Mouse (Mus musculus) right cerebral cortex, postnatal 10 days (tissue): Measurements from ENCODE around the gene Asf1a.
"Not testable (repeated sequence)": the region's sequence is repeated elsewhere in the genome, so short reads cannot be mapped to it uniquely, and the experiment has no call there.

Experiments used
- DNase-seq, 2 experiments: peaks; one replicate each; pipeline ENCODE4 v3.0.0; 2021; ENCODE audit warnings: low spot score in 2 of 2

Gene Asf1a

GRCm38 (mm10) chr10:53596677-53597120 is at the start of gene Asf1a:
Gene Asf1a, plus strand, starts transcription at chr10:53596757.
- DNase-seq: peak; percentile 98

- no peak for DNase-seq
Observed at GRCm38 (mm10) chr10:53562001-53562400, 34.6 kb upstream of the Asf1a start.

DNA sequence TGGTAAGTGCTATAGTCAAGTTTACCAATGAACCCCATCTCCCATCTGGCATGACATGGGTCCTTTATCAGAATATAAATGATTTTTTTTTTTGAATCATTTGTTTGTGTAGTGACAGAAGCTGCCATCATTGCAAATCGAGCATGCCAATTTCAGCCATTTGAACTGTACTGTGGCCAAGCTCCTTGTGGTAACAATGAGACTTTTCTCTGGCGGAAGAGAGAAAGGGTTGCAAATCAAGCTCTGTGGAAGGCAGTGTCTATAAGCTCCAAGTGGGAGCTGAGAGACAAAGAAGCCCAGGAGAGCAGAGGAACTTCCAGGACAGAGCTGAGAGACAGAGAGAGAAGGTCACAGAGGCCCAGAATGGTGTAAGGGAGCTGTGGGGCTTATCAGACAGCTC is 31.0 kb upstream of the Asf1a start:
- no peak for DNase-seq

DNA sequence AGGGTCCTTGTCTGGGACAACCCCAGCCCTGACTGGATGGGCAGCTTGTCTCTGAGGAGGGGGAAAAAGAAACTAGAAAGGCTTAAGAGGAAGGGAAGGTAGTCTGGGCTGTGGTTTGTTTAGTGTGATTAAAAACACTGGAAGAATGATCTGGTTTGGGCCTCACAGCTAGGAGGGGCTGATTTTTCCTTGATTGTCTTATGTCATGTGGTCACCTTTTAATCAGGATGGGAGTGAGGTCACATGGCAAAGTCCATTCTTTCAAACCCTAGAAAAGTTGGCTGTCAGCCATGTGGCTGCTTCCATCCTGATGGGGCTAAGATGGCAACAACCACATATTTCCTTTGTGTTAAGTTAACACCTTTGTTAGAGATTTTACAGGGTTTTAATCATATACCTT is 28.0 kb upstream of the Asf1a start:
- DNase-seq: no peak

- DNase-seq: peak in 1 of 2 experiments; percentile 33
Observed at GRCm38 (mm10) chr10:53580137-53580536, 16.4 kb upstream of the Asf1a start.

GRCm38 (mm10) chr10:53580621-53581081 is 15.9 kb upstream of the Asf1a start:
- peak; percentile 78 to 79 for DNase-seq

DNA sequence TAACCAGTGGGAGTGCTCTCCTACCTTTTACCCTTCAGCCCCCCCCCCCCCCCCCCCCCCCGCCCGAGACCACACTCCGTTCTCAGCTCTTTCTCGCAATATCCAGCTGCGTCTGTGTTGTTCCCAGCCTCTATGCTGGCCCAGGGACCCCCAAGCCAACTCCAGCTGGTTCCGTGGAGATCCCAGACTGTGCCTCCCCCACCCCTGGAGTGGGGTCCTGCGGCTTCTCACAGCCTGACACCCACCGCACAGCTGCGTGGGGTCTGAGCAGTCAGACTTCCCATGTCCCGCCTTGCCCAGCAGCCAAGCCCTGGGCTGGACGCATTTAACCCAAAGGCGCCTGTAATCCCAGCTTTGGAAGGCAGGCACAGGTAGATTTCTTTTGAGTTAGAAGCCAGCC is 15.5 kb upstream of the Asf1a start:
- DNase-seq: no peak

DNA sequence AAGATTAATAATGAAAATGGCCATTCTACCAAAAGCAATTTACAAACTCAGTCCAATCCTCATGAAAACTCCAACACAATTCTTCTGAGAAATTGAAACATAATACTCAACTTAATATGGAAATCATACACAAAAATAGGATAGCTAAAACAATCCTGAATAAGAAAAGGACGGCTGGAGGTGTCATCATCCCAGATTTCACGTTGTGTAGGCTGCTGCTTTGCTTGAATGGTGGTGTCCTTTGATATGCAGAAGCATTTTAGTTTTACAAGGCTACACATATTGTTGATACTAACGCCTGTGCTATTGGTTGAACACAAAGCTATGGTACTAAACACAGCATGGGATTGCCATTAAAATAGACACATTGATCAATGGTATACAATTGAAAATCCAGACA is 10.8 kb upstream of the Asf1a start:
- DNase-seq: no peak

GRCm38 (mm10) chr10:53595744-53596676 is 547 bp upstream of the Asf1a start:
- DNase-seq: no peak

DNA sequence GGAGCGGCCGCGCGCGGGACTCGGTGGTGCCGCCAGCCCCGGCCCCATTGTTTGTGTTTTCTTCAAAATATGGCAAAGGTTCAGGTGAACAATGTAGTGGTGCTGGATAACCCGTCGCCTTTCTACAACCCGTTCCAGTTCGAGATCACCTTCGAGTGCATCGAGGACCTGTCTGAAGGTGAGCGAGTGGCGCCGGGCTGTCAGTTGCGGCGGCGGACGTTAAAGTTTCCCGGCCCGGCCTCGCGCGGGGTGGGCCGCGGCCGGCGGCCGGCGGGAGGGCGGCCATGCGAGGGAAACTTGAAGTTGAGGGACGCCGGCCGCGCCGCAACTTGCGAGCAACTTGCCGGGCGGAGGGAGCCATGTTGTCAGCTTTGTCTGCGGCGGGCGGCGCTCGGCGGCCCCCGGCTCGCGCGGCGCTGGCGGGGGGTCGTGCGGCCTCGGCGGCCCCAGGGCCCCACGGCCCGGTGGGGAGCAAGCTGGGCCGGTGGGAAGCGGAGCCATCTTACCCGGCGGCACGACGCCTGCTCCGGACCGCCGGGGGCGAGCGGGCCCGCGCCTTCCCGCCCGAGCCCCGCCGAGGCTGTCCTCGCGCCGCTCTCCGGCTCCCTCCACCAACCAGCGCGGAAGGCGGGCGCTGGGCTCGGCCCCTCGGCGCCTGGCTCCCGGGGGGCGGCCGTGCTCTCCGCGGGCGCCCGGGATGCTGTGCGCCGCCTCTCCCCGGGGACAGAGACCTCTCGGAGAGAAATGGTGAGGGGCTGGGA is 744 bp downstream of the Asf1a start:
- DNase-seq: peak; percentile 52 to 59

GRCm38 (mm10) chr10:53598821-53599220 is 2.3 kb downstream of the Asf1a start:
- no peak for DNase-seq

- no peak for DNase-seq
Observed at GRCm38 (mm10) chr10:53605328-53605727, 8.8 kb downstream of the Asf1a start.

DNA sequence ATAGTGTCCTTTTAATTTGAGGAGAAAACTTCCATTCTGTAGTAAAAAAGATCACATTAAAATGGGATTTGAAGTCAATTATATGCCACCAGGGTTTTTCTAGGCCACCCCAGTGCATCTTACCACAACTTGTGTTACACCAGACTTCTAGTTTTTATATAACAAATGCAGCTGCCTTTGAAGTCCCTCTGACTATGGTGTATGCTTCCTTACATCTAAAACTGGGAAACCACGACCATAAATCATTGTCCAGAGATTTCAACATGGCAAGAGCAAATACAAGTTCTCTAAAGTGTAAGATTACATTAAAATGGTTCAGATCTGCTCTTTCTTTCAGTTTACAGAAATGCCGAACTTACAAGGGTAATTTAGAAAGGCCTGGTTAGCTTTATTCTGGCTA is 11.7 kb downstream of the Asf1a start:
- DNase-seq: no peak

GRCm38 (mm10) chr10:53612172-53612571 is 15.6 kb downstream of the Asf1a start:
- peak in 1 of 2 experiments; percentile 75 for DNase-seq

DNA sequence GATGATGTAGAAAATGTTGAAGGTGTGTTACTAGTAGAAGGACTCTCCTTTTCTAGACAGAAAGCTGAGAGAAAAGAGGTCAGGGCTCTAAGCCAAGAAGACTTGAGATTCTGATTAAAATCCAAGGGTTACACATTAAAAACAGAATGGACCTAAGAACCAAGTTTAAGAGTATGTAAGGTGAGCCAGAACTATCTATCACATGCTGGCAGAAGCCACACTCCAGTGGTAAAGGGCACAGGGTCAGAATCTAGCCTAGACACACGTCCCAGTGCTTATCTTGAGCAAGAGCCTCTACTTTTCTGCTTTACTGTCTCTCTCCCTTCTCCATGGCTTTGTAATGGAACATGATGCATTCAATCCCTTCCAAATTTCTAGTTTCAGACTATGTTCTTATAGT is 17.4 kb downstream of the Asf1a start:
- no peak for DNase-seq

- DNase-seq: no peak
Observed at GRCm38 (mm10) chr10:53615850-53616616, 19.5 kb downstream of the Asf1a start.

DNA sequence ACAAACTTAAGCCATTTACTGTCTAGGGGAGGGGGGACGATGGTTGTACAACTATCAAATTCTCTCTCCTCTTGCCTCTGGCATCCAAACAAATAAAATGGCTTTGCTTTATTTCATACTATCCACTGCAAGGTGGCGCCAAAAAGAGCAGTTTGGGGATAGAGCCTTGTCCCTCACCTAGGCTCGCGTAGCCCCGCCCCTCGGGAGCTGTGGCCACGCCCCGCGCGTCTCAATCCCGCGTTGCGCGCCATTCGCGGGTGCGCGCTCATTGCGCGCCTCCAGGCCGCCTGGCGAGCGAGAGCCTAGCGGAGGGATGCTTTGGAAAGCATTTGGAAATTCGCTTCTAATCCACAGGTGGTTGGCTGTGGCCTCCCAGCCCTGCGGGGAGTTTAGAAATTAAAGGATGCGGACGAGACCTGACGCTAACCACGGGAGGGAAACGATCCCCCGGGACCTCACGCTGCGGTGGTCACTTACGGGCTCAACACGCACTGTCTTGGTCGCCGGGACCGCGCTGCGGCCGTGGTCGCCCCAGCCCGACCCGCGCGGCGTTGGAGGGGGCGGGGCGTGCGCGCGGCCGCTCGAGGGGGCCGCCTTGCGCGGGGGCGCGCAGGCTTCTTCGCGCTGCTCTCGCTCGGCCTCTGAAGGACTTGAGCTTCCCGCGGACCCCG is 32.8 kb downstream of the Asf1a start:
- peak; percentile 91 to 92 for DNase-seq

DNA sequence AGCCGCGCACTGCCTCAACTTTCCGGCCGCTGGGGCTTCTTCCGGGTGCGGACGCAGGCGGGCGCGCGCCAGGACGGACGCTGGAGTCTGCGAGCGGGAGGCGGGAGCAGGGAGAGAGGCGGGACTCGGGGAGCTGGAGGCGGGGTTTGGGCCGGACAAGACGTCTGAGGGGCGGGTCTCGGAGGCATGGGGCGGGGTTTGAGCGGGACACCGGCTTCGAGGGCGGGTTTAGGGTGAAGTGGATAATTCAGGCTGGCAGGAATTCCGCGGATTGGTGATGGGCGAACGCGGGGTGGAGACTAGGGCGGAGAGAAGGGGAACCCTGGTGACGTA is 33.3 kb downstream of the Asf1a start:
- DNase-seq: peak; percentile 98

DNA sequence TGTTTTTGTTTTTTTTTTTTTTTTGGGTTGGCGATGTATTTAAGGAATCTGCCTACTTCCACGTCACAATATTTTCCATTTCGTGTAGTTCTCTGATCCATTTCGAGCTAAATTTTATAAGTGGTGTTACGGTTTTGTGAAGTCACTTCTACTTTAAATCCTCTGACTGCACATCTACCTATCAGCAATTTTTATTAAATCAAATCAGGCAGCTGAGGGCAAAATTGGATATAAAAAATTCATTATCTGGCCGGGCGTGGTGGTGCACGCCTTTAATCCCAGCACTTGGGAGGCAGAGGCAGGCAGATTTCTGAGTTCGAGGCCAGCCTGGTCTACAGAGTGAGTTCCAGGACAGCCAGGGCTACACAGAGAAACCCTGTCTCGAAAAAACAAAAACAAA is 33.8 kb downstream of the Asf1a start, which contains the start of gene Mcm9:
Gene Mcm9 (minus strand): TSS at position 101 of the 400 bp plus-strand sequence.
- not testable (repeated sequence) for DNase-seq

- no peak for DNase-seq
Observed at GRCm38 (mm10) chr10:53634160-53634559, 37.6 kb downstream of the Asf1a start.

DNA sequence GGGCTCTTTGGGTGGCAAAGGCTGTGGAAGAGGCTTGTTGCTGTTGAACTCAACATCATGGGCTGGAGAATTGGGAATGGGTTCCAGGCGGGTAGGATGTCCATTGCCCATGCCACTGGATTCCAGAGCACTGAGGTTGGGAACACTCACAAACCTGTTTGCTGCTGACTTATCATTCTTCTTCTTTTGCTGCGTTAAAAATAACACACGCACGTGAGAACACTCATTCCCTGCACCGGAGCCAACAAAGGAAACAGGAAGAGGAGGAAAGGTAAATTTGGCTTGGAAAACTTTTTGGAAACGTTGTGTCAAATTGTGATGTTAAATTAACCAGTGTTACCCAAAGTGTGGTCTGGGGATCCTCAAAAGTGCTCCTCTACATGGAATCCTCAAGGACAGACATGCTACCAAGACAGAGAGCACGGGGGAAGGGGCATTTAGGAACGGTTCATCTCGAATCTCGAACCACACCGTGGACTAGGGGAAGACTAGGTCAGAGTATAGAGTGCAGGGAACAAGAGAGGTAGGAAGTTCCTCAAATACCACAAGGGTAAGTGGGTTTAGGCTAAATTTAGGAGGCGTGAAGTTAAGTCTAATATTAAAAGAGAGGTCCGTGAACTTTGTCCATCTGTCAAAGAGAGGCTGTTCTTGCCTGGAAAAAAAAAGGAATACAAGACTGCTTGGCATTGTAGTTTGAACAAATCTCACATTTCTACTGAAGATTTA is 38.9 kb downstream of the Asf1a start:
- DNase-seq: no peak
